Mouse (Mus musculus): ENCODE data around the gene Nhs.
A peak's percentile ranks its signal among the peaks of the same experiment; 100 is the strongest.

The Nhs gene

GRCm38 (mm10) chrX:162020039-162020566, 139.4 kb downstream of the Nhs start:
- no peak for DNase-seq (ENCODE audit: low spot score in 2 of 2)

- no peak for DNase-seq (ENCODE audit: low spot score in 2 of 2)
These were observed 142.1 kb downstream of the Nhs start for GRCm38 (mm10) chrX:162017471-162017870.

- no peak for DNase-seq (ENCODE audit: low spot score in 2 of 2)
These were observed 147.0 kb downstream of the Nhs start for GRCm38 (mm10) chrX:162012570-162012969.

- no peak for DNase-seq (ENCODE audit: low spot score in 2 of 2)
These were observed 149.7 kb downstream of the Nhs start for GRCm38 (mm10) chrX:162009876-162010275.

GRCm38 (mm10) chrX:162003818-162004217, 155.7 kb downstream of the Nhs start:
- no peak for DNase-seq (ENCODE audit: low spot score in 2 of 2)

- DNase-seq (ENCODE audit: low spot score in 2 of 2) = no peak
These were observed 160.7 kb downstream of the Nhs start for GRCm38 (mm10) chrX:161998876-161999275.

- DNase-seq (ENCODE audit: low spot score in 2 of 2) = no peak
These were observed 162.2 kb downstream of the Nhs start for GRCm38 (mm10) chrX:161997170-161997795.

GRCm38 (mm10) chrX:161990171-161990570, 169.4 kb downstream of the Nhs start:
- no peak for DNase-seq (ENCODE audit: low spot score in 2 of 2)

GRCm38 (mm10) chrX:161984961-161985360, 174.6 kb downstream of the Nhs start:
- no peak for DNase-seq (ENCODE audit: low spot score in 2 of 2)

GRCm38 (mm10) chrX:161981399-161981798, 178.1 kb downstream of the Nhs start:
- no peak for DNase-seq (ENCODE audit: low spot score in 2 of 2)

GRCm38 (mm10) chrX:161979946-161980345, 179.6 kb downstream of the Nhs start:
- no peak for DNase-seq (ENCODE audit: low spot score in 2 of 2)

- no peak for DNase-seq (ENCODE audit: low spot score in 2 of 2)
These were observed 182.2 kb downstream of the Nhs start for GRCm38 (mm10) chrX:161977236-161977841.

- DNase-seq (ENCODE audit: low spot score in 2 of 2) = no peak
These were observed 183.2 kb downstream of the Nhs start for GRCm38 (mm10) chrX:161976376-161976775.

- no peak for DNase-seq (ENCODE audit: low spot score in 2 of 2)
These were observed 186.0 kb downstream of the Nhs start for GRCm38 (mm10) chrX:161973572-161973971.

- no peak for DNase-seq (ENCODE audit: low spot score in 2 of 2)
These were observed 186.8 kb downstream of the Nhs start for GRCm38 (mm10) chrX:161972723-161973122.

GRCm38 (mm10) chrX:161971961-161972502, 187.5 kb downstream of the Nhs start:
- DNase-seq (ENCODE audit: low spot score in 2 of 2) = no peak

- no peak for DNase-seq (ENCODE audit: low spot score in 2 of 2)
These were observed 188.4 kb downstream of the Nhs start for GRCm38 (mm10) chrX:161971131-161971530.

GRCm38 (mm10) chrX:161967692-161968091, 191.8 kb downstream of the Nhs start:
- DNase-seq (ENCODE audit: low spot score in 2 of 2) = no peak

- no peak for DNase-seq (ENCODE audit: low spot score in 2 of 2)
These were observed 196.2 kb downstream of the Nhs start for GRCm38 (mm10) chrX:161963372-161963771.

GRCm38 (mm10) chrX:161962855-161963254, 196.7 kb downstream of the Nhs start:
- no peak for DNase-seq (ENCODE audit: low spot score in 2 of 2)

- no peak for DNase-seq (ENCODE audit: low spot score in 2 of 2)
These were observed 197.8 kb downstream of the Nhs start for GRCm38 (mm10) chrX:161961756-161962155.

GRCm38 (mm10) chrX:161961176-161961575, 198.4 kb downstream of the Nhs start:
- DNase-seq (ENCODE audit: low spot score in 2 of 2) = peak in 1 of 2 experiments; percentile 12

GRCm38 (mm10) chrX:161952356-161952755, 207.2 kb downstream of the Nhs start:
- no peak for DNase-seq (ENCODE audit: low spot score in 2 of 2)

All from spleen, postnatal 4 days (tissue).